Mouse (Mus musculus) CH12.LX (cell line): Measurements from ENCODE around the gene Atp6v1g2. TPM values are rescaled to one million over a fixed set of nuclear protein-coding genes. Genes with fewer than 3 reads are reported as not detected.

Experiments
- DNase-seq: peaks from one replicate; pipeline ENCODE4 v3.0.0-alpha.2; 2013; ENCODE audit errors: extremely low read depth
- H3K27ac ChIP-seq: 2 replicates; pipeline ENCODE4 v1.5.1; 2012; ENCODE audit warnings: low read depth, mild to moderate bottlenecking, control low read depth, moderate library complexity; ENCODE audit not compliant: insufficient read depth
- H3K27me3 ChIP-seq: replicated peaks from 2 replicates; pipeline ENCODE3; 2012; ENCODE audit warnings: inconsistent platforms
- H3K36me3 ChIP-seq, 2 experiments: replicated peaks in 1 of 2; 2 replicates each; pipeline versions ENCODE3 to v1.6.1; 2012; ENCODE audit warnings: inconsistent platforms in 1 of 2, low read length in 1 of 2, mild to moderate bottlenecking in 1 of 2, mixed read lengths in 1 of 2, moderate library complexity in 1 of 2; ENCODE audit not compliant: control insufficient read depth in 1 of 2, insufficient read depth in 1 of 2
- H3K4me1 ChIP-seq, 2 experiments: 2 replicates each; pipeline ENCODE4 v1.6.1; 2012; ENCODE audit warnings: inconsistent platforms in 1 of 2, moderate library complexity in 1 of 2; ENCODE audit not compliant: insufficient read depth in 2 of 2, control insufficient read depth in 1 of 2
- H3K4me2 ChIP-seq: 2 replicates; pipeline ENCODE4 v1.6.1; 2012; ENCODE audit warnings: low read depth, mild to moderate bottlenecking, control low read depth; ENCODE audit not compliant: poor library complexity, insufficient read depth, severe bottlenecking
- H3K4me3 ChIP-seq, 3 experiments: fragments of 150-350 bp in 1 of 3; sonication (generic) in 1 of 3; replicated peaks in 1 of 3; 2 replicates each; pipeline versions ENCODE3 to v1.5.1; 2011 to 2012; ENCODE audit warnings: low read depth in 2 of 3, low read length in 2 of 3, mild to moderate bottlenecking in 2 of 3, moderate library complexity in 2 of 3, control low read depth in 1 of 3, improper control_type of control experiment in 1 of 3, inconsistent platforms in 1 of 3, mixed read lengths in 1 of 3; ENCODE audit not compliant: poor library complexity in 1 of 3
- H3K79me2 ChIP-seq: replicated peaks from 2 replicates; pipeline ENCODE4 v1.6.1; 2012; ENCODE audit warnings: mild to moderate bottlenecking, moderate library complexity; ENCODE audit not compliant: control insufficient read depth, poor library complexity, insufficient read depth, severe bottlenecking; ENCODE audit errors: extremely low read depth
- H3K9ac ChIP-seq: 2 replicates; pipeline ENCODE4 v1.6.1; 2012; ENCODE audit warnings: low read depth, mild to moderate bottlenecking, control low read depth, moderate library complexity; ENCODE audit not compliant: insufficient read depth
- H3K9me3 ChIP-seq: replicated peaks from 2 replicates; pipeline ENCODE3; 2012; ENCODE audit warnings: low read length, inconsistent platforms, mixed read lengths
- CHD1 ChIP-seq: IDR thresholded peaks from 2 replicates; pipeline ENCODE4 v1.6.1; 2012; ENCODE audit warnings: low read depth, low read length, improper control_type of control experiment, inconsistent platforms
- CHD2 ChIP-seq: IDR thresholded peaks from 2 replicates; pipeline ENCODE4 v1.6.1; 2011; ENCODE audit warnings: low read length, improper control_type of control experiment
- E2F4 ChIP-seq: IDR thresholded peaks from 2 replicates; pipeline ENCODE4 v1.6.1; 2011; ENCODE audit warnings: low read depth, low read length, improper control_type of control experiment; ENCODE audit not compliant: insufficient replicate concordance
- ETS1 ChIP-seq: conservative IDR thresholded peaks from 2 replicates; pipeline ENCODE4 v1.6.1; 2012; ENCODE audit warnings: low read depth, mild to moderate bottlenecking, inconsistent platforms, low read length, improper control_type of control experiment, moderate library complexity
- MAFK ChIP-seq: IDR thresholded peaks from 2 replicates; pipeline ENCODE4 v1.6.1; 2011; ENCODE audit warnings: low read length, improper control_type of control experiment; ENCODE audit not compliant: insufficient replicate concordance
- MAX ChIP-seq: IDR thresholded peaks from 2 replicates; pipeline ENCODE4 v1.6.1; 2011; ENCODE audit warnings: low read length, improper control_type of control experiment
- PAX5 ChIP-seq: IDR thresholded peaks from 2 replicates; pipeline ENCODE4 v1.6.1; 2012; ENCODE audit warnings: low read length, inconsistent platforms, mixed read lengths
- POLR2A ChIP-seq: IDR thresholded peaks from 2 replicates; pipeline ENCODE4 v1.6.1; 2011; ENCODE audit warnings: low read depth, mild to moderate bottlenecking, improper control_type of control experiment, low read length
- TCF12 ChIP-seq: IDR thresholded peaks from 2 replicates; pipeline ENCODE4 v1.6.1; 2014; ENCODE audit warnings: low read depth, mild to moderate bottlenecking, inconsistent platforms, low read length, improper control_type of control experiment
- UBTF ChIP-seq: IDR thresholded peaks from 2 replicates; pipeline ENCODE4 v1.6.1; 2012; ENCODE audit warnings: low read depth, mild to moderate bottlenecking, inconsistent platforms, low read length, improper control_type of control experiment, moderate library complexity
- ZMIZ1 ChIP-seq: IDR thresholded peaks from 2 replicates; pipeline ENCODE4 v1.6.1; 2012; ENCODE audit warnings: low read depth, mild to moderate bottlenecking, inconsistent platforms, low read length, improper control_type of control experiment
- ZNF384 ChIP-seq: IDR thresholded peaks from 2 replicates; pipeline ENCODE4 v1.6.1; 2012; ENCODE audit warnings: low read depth, low read length, improper control_type of control experiment, inconsistent platforms
- dilution Hi-C: fragments of 300-500 bp; cut with MboI; formaldehyde crosslinking; loops from 2 replicates; pipeline ENCODE4 v1.14.3; 2020; ENCODE audit warnings: low sequenced_read_pairs; ENCODE audit not compliant: extremely low pct_unique_long_range_greater_than_20kb, extremely low pct_ligation_motif_present
- in situ Hi-C: fragments of 300-500 bp; cut with MboI; formaldehyde crosslinking; loops from 3 replicates; pipeline ENCODE4 v1.14.3; 2019; ENCODE audit warnings: low sequenced_read_pairs, low pct_ligation_motif_present, low pct_unique_long_range_greater_than_20kb, mixed read lengths
- polyA plus RNA-seq: library from polyadenylated mRNA; unstranded; fragments of >175 nt; gene quantifications from 2 replicates; pipeline ENCODE4 v1.2.1, GENCODE M21; 2012; ENCODE audit warnings: low read depth; ENCODE audit not compliant: insufficient read length
- total RNA-seq, 2 experiments: library from RNA; depleted of rRNA; stranded (reverse); fragments of 300-350 nt in 1 of 2; fragments of >200 nt in 1 of 2; gene quantifications; 2 replicates each; pipeline ENCODE4 v1.2.3; 2012 to 2014

Atp6v1g2 gene
- total and polyA plus RNA-seq, 3 experiments: 0.23 to 1.4 (median 0.76) TPM

- no peaks in the 10 kb centered on the region for H3K9me3 ChIP-seq
- H3K36me3 ChIP-seq: peaks cover 79 to 87% of the 10 kb centered on the region in 2 experiments
- no peak overlapping the region for H3K27ac ChIP-seq
Observed at GRCm38 (mm10) chr17:35250348-35251120, 17.1 kb downstream of the Atp6v1g2 start.

GRCm38 (mm10) chr17:35251162-35251719 is 17.8 kb downstream of the Atp6v1g2 start:
- Histone ChIP-seq H3K4me3 (no peak overlapping the region), H3K79me2 (peaks cover 13% of the 10 kb centered on the region; the same call in 1 of the 2 replicates), H3K9ac (no peak overlapping the region), H3K4me2 (no peak overlapping the region), H3K9me3 (no peaks in the 10 kb centered on the region), H3K27ac (no peak overlapping the region), H3K27me3 (peaks cover 13% of the 10 kb centered on the region), H3K4me1 (peaks cover 1 to 8% of the 10 kb centered on the region in 2 experiments; a peak in 2 of 4 replicates), H3K36me3 (peaks cover 73 to 80% of the 10 kb centered on the region in 2 experiments)
- TF ChIP-seq ETS1: no peak
- TF ChIP-seq ZNF384: no peak
- no peak for TF ChIP-seq TCF12
- no peak for TF ChIP-seq PAX5
- no peak for TF ChIP-seq CHD2
- TF ChIP-seq UBTF: no peak
- TF ChIP-seq MAX: no peak
- no peak for TF ChIP-seq E2F4
- no peak; the same call in 1 of the 2 replicates for TF ChIP-seq POLR2A
- no peak for TF ChIP-seq CHD1
- no peak for TF ChIP-seq ZMIZ1
- in situ Hi-C loops (loop anchor here (5.0 kb wide), 1 partner anchor 51 kb away; no protein-coding TSS in a partner anchor), dilution Hi-C loops (no loop called here)
- DNase-seq: no peak

More at GRCm38 (mm10) chr17:35250348-35251120, 17.1 kb downstream of the Atp6v1g2 start:
- peaks cover 3 to 13% of the 10 kb centered on the region in 2 experiments; a peak in 3 of 4 replicates for H3K4me1 ChIP-seq
- no peak overlapping the region for H3K9ac ChIP-seq
- in situ Hi-C loops: loop anchor here (5.0 kb wide), 1 partner anchor 52 kb away; no protein-coding TSS in a partner anchor
- H3K79me2 ChIP-seq: peaks cover 20% of the 10 kb centered on the region
- TF ChIP-seq MAFK (no peak), POLR2A (peak; percentile 47)
- peaks cover 15% of the 10 kb centered on the region for H3K27me3 ChIP-seq
- DNase-seq: no peak
- no peak overlapping the region for H3K4me3 ChIP-seq
- dilution Hi-C loops: no loop called here
- no peak overlapping the region for H3K4me2 ChIP-seq
